Mouse (Mus musculus) midbrain, embryonic 16.5 days (tissue): ENCODE data around the gene Ubxn1. TPM values are rescaled to one million over a fixed set of nuclear protein-coding genes. Genes with fewer than 3 reads are reported as not detected.

Source experiments
- ATAC-seq: fragments of 200-750 bp; cut with Nextera tagmentation; 2 replicates; pipeline ENCODE4 v1.8.0; 2017; ENCODE audit warnings: moderate TSS enrichment
- H3K27ac ChIP-seq: fragments of 300-500 bp; sonication (generic); 2 replicates; pipeline ENCODE4 v1.5.1; 2014; ENCODE audit warnings: mild to moderate bottlenecking, low read length, mixed read lengths
- H3K27me3 ChIP-seq: fragments of 300-500 bp; sonication (generic); 2 replicates; pipeline ENCODE4 v1.6.1; 2014; ENCODE audit warnings: low read depth, low read length, mixed read lengths; ENCODE audit not compliant: control insufficient read depth, insufficient read depth
- H3K36me3 ChIP-seq: fragments of 300-500 bp; sonication (generic); 2 replicates; pipeline ENCODE4 v1.6.1; 2014; ENCODE audit warnings: mild to moderate bottlenecking, low read length, moderate library complexity, mixed read lengths; ENCODE audit not compliant: control insufficient read depth, insufficient read depth
- H3K4me1 ChIP-seq: fragments of 300-500 bp; sonication (generic); 2 replicates; pipeline ENCODE4 v1.6.1; 2014; ENCODE audit warnings: mild to moderate bottlenecking, low read length, mixed read lengths; ENCODE audit not compliant: control insufficient read depth, insufficient read depth
- H3K4me2 ChIP-seq: fragments of 300-500 bp; sonication (generic); 2 replicates; pipeline ENCODE4 v1.6.1; 2014; ENCODE audit warnings: mild to moderate bottlenecking, low read length, mixed read lengths
- H3K4me3 ChIP-seq: fragments of 300-500 bp; sonication (generic); 2 replicates; pipeline ENCODE4 v1.5.1; 2014; ENCODE audit warnings: low read depth, mild to moderate bottlenecking, low read length, moderate library complexity, mixed read lengths
- H3K9ac ChIP-seq: fragments of 300-500 bp; sonication (generic); 2 replicates; pipeline ENCODE4 v1.6.1; 2014; ENCODE audit warnings: low read depth, low read length, mixed read lengths
- H3K9me3 ChIP-seq: fragments of 300-500 bp; sonication (generic); replicated peaks from 2 replicates; pipeline ENCODE4 v1.6.1; 2014; ENCODE audit warnings: mild to moderate bottlenecking, low read length, mixed read lengths; ENCODE audit not compliant: control insufficient read depth, poor library complexity, severe bottlenecking
- WGBS: fragments of 180-500 bp; shearing (Covaris S2); extraction: QIAGEN DNeasy Blood & Tissue Kit; methylation state at CpG from one replicate; pipeline ENCODE4 v1.1.7; 2014; 5-methylcytosine and 5-hydroxymethylcytosine counted together
- polyA plus RNA-seq: library from polyadenylated mRNA; unstranded; fragments of >200 nt; fragmentation: Nextera tagmentation; extraction: Ambion mirVana; gene quantifications from 2 replicates; pipeline ENCODE4 v1.2.1, GENCODE M21; 2015

Gene Ubxn1
- polyA plus RNA-seq, 1 experiment from 2014 or later, result 142 TPM

DNA sequence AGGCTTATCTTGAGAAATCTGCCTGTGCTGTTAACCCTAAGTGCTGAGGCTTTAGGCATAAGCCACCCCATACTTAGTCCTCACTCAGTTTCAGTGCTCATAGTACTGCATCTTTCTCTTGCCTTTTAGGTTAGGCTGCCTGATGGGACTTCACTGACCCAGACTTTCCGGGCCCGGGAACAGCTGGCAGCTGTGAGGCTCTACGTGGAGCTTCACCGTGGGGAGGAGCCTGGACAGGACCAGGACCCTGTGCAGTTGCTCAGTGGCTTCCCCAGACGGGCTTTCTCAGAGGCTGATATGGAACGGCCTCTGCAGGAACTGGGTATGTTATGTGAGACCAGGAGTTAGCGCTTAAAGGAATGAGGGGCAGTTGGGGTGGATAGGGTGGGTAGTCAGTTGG is 3.7 kb downstream of the Ubxn1 start:
- H3K4me3 ChIP-seq, result no peak overlapping the region
- H3K27me3 ChIP-seq, result no peaks in the 10 kb centered on the region
- H3K27ac ChIP-seq, result no peak overlapping the region
- H3K9me3 ChIP-seq, result no peaks in the 10 kb centered on the region
- peaks cover 20% of the 10 kb centered on the region for H3K4me1 ChIP-seq
- 95% methylated on average over 7 of the region's 7 CpGs for WGBS
- peaks cover 6% of the 10 kb centered on the region; the same call in 1 of the 2 replicates for H3K36me3 ChIP-seq
- H3K4me2 ChIP-seq, result no peak overlapping the region
- no peak overlapping the region for H3K9ac ChIP-seq
- no peak for ATAC-seq

DNA sequence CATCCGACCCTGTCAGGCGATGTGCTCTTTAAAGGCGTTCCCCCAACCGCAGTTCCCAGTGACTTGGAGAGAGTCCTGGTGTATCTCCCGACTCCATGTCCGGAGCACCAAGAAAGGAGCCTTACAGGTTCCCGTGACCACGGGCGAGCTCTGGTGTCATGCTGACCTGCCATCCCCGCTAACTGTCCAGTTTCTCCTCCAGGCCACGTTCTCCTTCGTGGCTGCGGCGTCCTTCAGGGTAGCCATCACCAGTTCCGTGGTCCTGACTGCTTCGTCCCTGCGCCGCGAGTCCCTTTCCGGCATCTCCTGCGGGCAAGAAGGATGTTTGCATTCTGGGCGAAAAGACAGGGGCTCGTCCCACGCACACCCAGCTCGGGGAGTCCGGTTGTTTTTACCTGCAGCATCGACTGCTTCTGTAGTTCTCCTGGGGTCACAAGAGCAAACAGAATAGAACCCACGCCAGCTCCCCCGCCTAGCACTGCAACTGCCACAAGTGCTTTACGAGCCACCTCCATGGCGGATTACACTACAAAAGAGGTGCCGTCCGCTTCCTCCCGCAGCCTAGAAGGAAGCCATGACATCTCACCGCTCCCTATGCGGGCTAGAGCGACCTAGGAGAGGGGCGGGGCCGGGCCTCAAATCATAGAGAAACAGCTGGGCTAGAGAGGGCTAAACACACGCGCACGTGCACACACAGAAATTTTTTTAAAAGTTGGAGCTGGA is 9.2 kb downstream of the Ubxn1 start, which contains the start of gene Uqcc3:
Gene Uqcc3 (minus strand): TSS at position 613 of the 723 bp plus-strand sequence.
- Histone ChIP-seq H3K4me3 (peak within 1 kb of the TSS; percentile 77), H3K4me2 (peak within 1 kb of the TSS; percentile 89), H3K9me3 (no peaks in the 10 kb centered on the region), H3K27me3 (no peaks in the 10 kb centered on the region), H3K4me1 (peaks cover 11% of the 10 kb centered on the region), H3K36me3 (no peaks in the 10 kb centered on the region; the same call in 1 of the 2 replicates), H3K9ac (peak within 1 kb of the TSS; percentile 92), H3K27ac (peak within 1 kb of the TSS; percentile 85)
- under 1% methylated on average over 42 of the region's 42 CpGs for WGBS
- peak; percentile 97 for ATAC-seq

DNA sequence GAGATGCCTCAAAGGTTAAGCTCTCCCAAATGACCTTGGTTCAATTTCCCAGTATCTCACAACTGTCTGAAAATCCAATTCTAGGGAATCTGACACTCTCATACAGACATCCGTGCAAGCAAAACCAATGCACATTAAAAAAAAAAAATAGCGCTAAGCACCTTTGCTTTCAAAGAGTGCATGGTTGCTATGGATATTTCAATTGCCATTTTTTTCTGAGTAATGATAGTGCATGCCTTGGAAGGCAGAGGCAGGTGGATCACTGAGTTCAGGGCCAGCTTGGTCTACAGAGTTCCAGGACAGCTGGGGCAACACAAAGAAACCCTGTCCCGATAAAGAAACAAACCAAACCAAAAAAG is 9.7 kb downstream of the Ubxn1 start:
- WGBS, result 10% methylated on average over 3 of the region's 3 CpGs
- no peaks in the 10 kb centered on the region; the same call in 1 of the 2 replicates for H3K36me3 ChIP-seq
- no peaks in the 10 kb centered on the region for H3K9me3 ChIP-seq
- peak overlapping the region; percentile 77 for H3K4me3 ChIP-seq
- no peak overlapping the region for H3K27ac ChIP-seq
- peak overlapping the region; percentile 92; the same call in 1 of the 2 replicates for H3K9ac ChIP-seq
- ATAC-seq, result no peak
- H3K4me2 ChIP-seq, result peak overlapping the region; percentile 89
- H3K4me1 ChIP-seq, result peaks cover 11% of the 10 kb centered on the region
- no peaks in the 10 kb centered on the region for H3K27me3 ChIP-seq

DNA sequence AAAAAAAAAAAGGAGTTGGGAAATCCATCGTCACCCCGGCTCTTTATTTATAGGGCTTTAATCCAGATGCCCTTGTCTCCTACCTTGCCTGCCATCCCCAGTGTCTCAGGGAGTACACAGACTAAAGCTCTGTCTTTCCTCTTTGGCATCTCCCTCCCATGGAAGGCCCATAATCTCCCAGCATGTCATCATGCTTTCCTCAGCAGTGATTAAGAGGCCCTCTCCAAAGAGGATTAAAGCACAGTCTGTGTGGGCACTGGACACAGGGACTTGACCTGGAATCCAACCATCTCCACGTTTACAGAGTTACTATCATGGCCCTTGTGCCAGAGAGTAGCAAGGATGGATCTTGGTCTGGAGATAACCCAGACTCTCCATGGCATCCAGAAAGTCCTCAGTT is 12.3 kb downstream of the Ubxn1 start, which contains the start of the genes Lbhd1 and Gm49403:
Gene Lbhd1 (plus strand): TSS at position 117 of the 400 bp plus-strand sequence.
Gene Gm49403 (plus strand): TSS at position 315 of the 400 bp plus-strand sequence.
- no peak within 1 kb of the TSS for H3K9ac ChIP-seq
- no peak within 1 kb of the TSS for H3K4me3 ChIP-seq
- no peaks in the 10 kb centered on the region for H3K27me3 ChIP-seq
- no peak within 1 kb of the TSS for H3K27ac ChIP-seq
- no peak for ATAC-seq
- H3K4me1 ChIP-seq, result peaks cover 23% of the 10 kb centered on the region
- H3K9me3 ChIP-seq, result no peaks in the 10 kb centered on the region
- H3K36me3 ChIP-seq, result no peaks in the 10 kb centered on the region
- H3K4me2 ChIP-seq, result no peak within 1 kb of the TSS
- 54% methylated on average over 3 of the region's 3 CpGs for WGBS

DNA sequence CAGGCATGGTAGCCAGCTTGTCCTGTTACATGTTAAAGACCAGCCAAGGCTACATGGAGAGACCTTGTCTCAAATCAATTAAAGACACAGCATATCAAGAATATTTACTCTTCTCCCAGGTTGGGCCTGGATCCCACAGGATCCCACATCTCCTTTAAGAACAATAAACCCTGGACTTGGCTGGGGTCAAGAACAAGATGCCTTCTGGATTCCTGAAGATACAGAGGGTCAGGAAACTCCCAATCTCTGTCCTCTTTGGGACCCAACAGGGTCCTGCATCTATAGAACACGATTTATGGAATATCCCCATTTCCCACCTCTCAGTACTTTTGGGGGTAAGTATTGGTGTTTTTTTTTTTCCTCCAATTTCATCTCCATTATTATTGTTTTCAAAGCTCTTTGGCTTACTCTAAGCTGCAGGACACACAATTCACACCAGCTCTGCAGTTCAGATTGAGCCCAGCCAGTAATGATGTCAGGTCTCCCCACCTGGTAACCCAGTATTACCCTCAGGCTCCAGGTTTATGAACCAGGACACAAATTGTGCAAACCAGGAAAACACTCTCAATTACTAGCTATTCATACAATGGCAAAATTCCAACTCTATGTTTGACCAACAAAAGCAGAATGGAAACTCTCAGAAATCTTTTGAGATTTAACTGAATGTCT is 15.8 kb downstream of the Ubxn1 start:
- no peak overlapping the region for H3K27ac ChIP-seq
- H3K9ac ChIP-seq, result peak overlapping the region; percentile 70; the same call in 1 of the 2 replicates
- no peaks in the 10 kb centered on the region for H3K27me3 ChIP-seq
- H3K4me1 ChIP-seq, result peaks cover 19% of the 10 kb centered on the region
- H3K4me2 ChIP-seq, result no peak overlapping the region
- no peaks in the 10 kb centered on the region for H3K9me3 ChIP-seq
- H3K36me3 ChIP-seq, result no peaks in the 10 kb centered on the region
- 39% methylated on average over 1 of the region's 1 CpGs for WGBS
- ATAC-seq, result no peak
- no peak overlapping the region for H3K4me3 ChIP-seq

DNA sequence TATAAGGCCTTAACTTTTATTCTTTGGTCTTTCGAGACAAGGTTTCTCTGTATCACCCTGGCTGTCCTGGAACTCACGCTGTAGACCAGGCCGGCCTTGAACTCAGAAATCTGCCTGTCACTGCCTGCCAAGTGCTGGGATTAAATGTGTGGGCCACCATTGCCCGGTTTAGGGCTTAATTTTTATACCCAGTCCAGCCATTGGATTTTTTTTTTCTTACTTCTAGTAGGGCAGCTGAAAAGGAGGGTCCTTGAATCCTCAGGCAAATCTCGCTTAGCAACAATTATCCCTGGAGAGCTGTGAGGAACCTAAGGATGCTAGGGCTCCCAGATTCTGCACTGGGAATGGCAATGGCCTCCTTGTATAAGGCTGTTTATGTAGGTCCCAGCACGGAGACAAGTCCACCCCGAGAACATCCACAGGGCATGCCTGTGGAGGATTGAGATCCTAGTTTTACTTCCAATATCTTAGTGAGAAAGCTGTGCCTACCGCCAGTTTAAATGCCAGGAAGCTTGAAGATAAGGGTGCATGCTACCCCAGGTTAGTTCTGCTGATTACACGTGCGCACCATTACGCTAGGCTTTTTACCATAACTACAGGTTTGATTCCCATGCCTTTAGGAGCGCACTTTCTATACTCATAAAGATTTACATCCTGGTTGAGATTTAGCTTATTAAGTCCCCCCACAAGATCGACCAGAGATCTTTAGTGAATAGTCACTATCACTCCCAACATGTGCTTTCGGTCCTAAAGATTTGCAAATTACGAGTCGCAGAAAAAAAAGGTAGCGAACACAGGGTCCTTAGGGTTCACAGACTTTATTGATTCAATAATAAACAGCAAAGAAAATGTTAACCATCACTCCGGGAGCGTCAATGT is 16.5 kb downstream of the Ubxn1 start:
- no peaks in the 10 kb centered on the region for H3K9me3 ChIP-seq
- peak overlapping the region; percentile 88; the same call in 1 of the 2 replicates for H3K27ac ChIP-seq
- no peak for ATAC-seq
- WGBS, result 16% methylated on average over 19 of the region's 19 CpGs
- peaks cover 19% of the 10 kb centered on the region for H3K4me1 ChIP-seq
- no peaks in the 10 kb centered on the region for H3K27me3 ChIP-seq
- peak overlapping the region; percentile 70 for H3K9ac ChIP-seq
- peak overlapping the region; percentile 90 for H3K4me2 ChIP-seq
- peak overlapping the region; percentile 71 for H3K4me3 ChIP-seq
- H3K36me3 ChIP-seq, result no peaks in the 10 kb centered on the region

DNA sequence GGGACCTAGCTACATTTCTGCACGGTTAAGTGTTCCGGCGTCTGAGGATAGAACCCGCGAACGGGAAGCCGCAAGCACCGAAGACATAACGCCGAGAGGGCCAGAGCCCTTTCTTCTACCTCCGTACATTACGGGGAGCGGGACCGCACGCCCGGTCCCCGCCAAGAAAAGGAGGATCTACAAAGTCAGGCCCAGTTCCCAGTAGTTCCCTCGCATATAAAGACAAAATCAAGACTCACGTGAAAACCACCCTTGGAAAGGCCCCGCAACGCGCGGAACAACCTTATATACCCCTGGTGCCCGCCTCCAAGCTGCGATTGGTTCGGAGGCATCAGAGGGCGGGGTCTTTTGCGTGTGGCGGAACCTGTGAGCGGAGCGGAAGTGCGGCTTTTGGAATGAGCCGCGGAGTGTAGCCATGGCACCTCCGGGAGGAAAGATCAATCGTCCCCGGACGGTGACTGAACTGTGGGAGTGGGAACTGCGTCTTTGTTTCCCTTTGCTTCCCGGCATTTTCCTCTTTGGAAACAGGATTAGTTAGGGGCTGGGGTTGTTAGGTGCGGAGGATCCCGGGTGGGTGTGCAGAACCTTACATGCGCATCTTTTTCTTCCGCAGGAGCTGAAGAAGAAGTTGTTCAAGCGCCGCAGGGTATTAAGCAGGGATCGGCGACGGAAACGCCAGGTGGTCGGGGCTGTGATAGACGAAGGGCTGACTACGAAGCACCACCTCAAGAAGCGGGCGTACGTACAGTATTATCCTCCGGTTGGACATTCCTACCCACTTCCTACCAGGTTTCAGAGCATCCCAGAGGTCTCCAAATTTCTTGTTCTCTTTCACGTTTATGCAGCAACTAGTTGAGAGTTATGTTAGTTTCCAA is 17.5 kb downstream of the Ubxn1 start, which contains the start of the genes 1810009A15Rik and Gm49416:
Gene 1810009A15Rik (plus strand): TSS at position 343 of the 875 bp plus-strand sequence.
Gene Gm49416 (plus strand): TSS at position 416 of the 875 bp plus-strand sequence.
- no peaks in the 10 kb centered on the region for H3K27me3 ChIP-seq
- peak within 1 kb of the TSS; percentile 71 for H3K4me3 ChIP-seq
- H3K36me3 ChIP-seq, result no peaks in the 10 kb centered on the region
- WGBS, result under 1% methylated on average over 58 of the region's 58 CpGs
- H3K9me3 ChIP-seq, result no peaks in the 10 kb centered on the region
- H3K9ac ChIP-seq, result peak within 1 kb of the TSS; percentile 70
- peaks cover 24% of the 10 kb centered on the region for H3K4me1 ChIP-seq
- peak within 1 kb of the TSS; percentile 88 for H3K27ac ChIP-seq
- ATAC-seq, result peak; percentile 95
- H3K4me2 ChIP-seq, result peak within 1 kb of the TSS; percentile 90
